Mouse (Mus musculus) central nervous system, embryonic 18 days (tissue): ENCODE data around the gene Cisd2. TPM values are rescaled to one million over a fixed set of nuclear protein-coding genes. Genes with fewer than 3 reads are reported as not detected.

ENCODE experiments used
- polyA plus RNA-seq: library from polyadenylated mRNA; depleted of rRNA; stranded (reverse); fragments of >200 nt; gene quantifications from 2 replicates; pipeline ENCODE4 v1.2.3, GENCODE M21; 2012; rRNA removed

Cisd2 gene
- polyA plus RNA-seq: 41.4 and 44.7 TPM in 2 replicates

DNA sequence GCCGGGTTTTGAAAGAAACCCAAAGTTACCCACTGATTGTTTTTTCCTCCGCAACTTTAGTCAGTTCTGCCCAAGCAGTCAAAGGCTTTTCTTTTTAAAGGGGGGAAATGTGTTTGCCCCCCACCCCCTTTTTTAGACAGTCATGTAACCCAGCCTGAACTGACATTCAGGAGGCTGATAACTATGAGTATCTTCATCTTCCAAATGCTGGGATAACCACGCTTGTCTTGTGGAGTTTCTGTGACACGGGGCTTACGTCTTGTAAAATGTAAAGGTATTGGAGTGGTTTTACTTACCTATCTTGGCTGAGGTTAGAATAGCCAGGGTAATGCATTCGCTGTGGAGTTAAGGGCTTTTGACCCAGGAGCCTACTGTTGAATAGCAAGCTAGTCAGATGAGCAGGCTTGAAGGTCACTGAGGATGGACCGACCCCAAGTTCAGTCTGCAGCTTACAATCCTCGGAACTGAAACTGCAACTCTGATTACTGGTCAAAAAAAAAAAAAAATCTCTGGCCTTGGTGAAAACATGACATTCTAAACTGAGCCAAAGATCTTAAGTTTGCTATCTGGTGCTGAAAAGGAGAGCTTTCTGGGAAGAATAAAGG lies at the start of gene Cisd2:
Gene Cisd2 (minus strand): TSS at position 318 of the 605 bp plus-strand sequence.

GRCm38 (mm10) chr3:135437758-135438495 lies 14.2 kb upstream of the Cisd2 start, which contains the start of gene Ube2d3:
Gene Ube2d3 (plus strand): TSS chr3:135438149.

Other genes starting within 250 kb of the Cisd2 start
- gene Cenpe, start 211.4 kb downstream of the Cisd2 start, polyA plus RNA-seq: 4.3 and 4.7 TPM in 2 replicates
- gene Bdh2, start 142.7 kb downstream of the Cisd2 start, polyA plus RNA-seq: 2.9 TPM in 2 replicates
- 4.0 and 6.1 TPM in 2 replicates for gene Slc9b2, start 116.2 kb downstream of the Cisd2 start, polyA plus RNA-seq
- gene Slc9b1, start 75.9 kb downstream of the Cisd2 start, polyA plus RNA-seq: 0.29 and 0.31 TPM in 2 replicates
- 216 and 239 TPM in 2 replicates for gene Ube2d3, start 14.2 kb upstream of the Cisd2 start, polyA plus RNA-seq
- 2.9 and 3.0 TPM in 2 replicates for gene Manba, start 61.7 kb upstream of the Cisd2 start, polyA plus RNA-seq